Mouse (Mus musculus) cerebellum, adult (tissue): ENCODE measurements at regions not wholly inside any gene's neighbourhood (a gene's known extent, or its start where the extent isn't known, plus 50 kb on each side); places are given as distances from the start of the nearest gene placed in this dataset.
"Not testable (repeated sequence)": the region's sequence is repeated elsewhere in the genome, so short reads cannot be mapped to it uniquely, and the experiment has no call there.

Experiments
- ATAC-seq: cut with Nextera tagmentation; 2 replicates; pipeline ENCODE4 v1.9.2; 2017; ENCODE audit warnings: mild to moderate bottlenecking, moderate library complexity, mixed read lengths; ENCODE audit not compliant: insufficient number of reproducible peaks, low FRiP score, low TSS enrichment

GRCm38 (mm10) chr9:9606322-9606721 lies 367.4 kb upstream of the Arhgap42 start:
- ATAC-seq, result no peak

GRCm38 (mm10) chr9:9591263-9591662 lies 352.4 kb upstream of the Arhgap42 start:
- no peak for ATAC-seq

- peak; percentile 88 for ATAC-seq
Measured at GRCm38 (mm10) chr9:9583011-9583605, 344.2 kb upstream of the Arhgap42 start.

DNA sequence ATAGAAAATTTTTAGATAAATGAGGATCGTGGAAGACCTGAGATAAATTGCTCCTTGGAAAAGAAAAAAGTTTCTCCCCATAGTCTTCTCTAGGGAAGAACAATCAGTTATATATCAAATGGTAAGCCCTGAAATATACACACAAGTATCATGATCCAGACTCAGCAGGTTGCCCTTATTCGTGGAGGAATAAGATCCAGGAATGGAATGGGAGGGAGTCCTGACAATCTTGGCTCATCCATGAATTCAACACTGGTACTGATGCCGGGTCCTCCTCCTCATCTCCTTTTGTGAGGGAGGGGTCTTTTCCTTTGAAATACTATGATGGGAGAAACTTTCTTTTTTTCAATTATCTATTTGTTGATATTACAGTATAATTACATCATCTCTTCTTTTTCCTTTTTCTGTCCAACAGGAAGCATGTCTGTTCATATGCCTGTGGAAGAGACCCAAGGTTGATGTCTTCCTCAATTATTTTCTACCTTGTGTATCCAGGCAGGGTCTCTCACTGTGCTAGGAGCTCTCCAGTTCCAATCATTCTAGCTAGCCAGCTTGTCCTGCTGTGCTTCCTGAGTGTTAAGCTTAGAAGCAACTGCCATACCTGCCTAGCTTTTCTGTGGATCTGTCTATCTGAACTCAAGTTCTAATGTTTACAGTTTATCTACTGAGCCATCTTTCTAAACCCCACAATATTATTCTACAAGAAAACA lies 343.6 kb upstream of the Arhgap42 start:
- peak; percentile 51; the same call in 1 of the 2 replicates for ATAC-seq

DNA sequence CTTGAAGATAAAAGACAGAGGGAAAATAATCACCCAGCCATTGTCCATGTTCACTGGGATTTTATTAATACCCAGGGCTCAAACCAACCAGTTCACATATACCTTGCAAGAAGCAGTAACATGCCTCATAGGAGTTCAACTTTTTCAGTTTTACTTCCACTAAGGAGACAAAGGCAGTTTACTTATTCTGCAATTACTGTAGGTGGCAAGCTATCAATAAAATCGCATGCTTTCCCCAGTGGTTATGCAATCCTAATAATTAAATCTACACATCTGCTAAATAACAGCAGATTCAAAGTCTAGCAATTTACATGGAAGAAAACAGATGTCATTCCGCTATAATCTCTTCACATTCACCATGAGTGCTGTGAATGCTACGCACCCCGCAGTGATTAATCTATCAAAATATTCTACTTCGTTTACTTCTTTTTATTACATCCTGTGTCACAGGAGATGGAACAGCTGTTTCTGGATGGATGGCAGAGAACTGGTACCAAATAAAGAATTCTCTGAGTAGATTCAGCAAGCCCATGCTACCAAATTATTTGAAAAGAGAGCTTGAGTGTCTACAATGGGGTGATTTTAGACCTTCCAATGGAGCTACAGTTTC lies 329.2 kb upstream of the Arhgap42 start:
- ATAC-seq, result no peak

GRCm38 (mm10) chr9:9564551-9564950 lies 325.6 kb upstream of the Arhgap42 start:
- no peak for ATAC-seq

DNA sequence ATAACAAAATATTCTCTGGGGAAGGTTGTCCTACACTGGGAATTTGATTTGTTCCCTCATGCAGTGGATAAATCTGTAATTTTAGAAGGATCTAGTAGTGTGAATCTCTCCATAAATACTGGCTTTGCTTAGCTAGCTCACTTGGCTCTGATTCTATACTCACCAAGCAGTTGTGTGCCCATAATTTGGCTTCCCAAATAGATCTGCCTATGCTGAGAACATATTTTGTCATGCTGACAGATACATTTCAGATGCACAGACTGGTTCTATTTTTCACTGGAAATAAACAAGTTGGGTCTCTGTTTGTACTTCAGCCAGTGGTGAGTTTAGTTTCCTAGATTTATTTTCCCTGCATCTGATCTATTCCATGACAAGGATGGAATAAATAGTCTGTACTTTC lies 309.8 kb upstream of the Arhgap42 start:
- no peak for ATAC-seq

DNA sequence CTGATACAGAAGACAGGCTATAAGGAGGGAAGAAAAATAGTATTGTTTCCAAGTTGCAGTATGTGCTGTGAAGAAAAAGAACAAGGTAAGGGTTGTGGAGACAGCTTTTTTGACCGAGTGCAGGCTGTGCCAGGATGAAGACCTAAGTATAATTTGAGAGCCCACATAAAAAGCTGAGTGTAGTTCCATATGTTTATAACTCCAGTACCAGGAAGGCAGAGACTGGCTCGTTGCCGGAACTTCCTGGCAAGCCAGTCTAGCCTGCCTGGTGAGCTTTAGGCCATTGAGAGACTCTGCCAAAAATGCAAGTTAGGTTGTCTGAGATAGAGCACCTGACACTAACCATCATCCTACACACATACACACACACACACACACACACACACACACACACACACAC lies 308.7 kb upstream of the Arhgap42 start:
- ATAC-seq, result peak; percentile 31; the same call in 1 of the 2 replicates

GRCm38 (mm10) chr9:9547121-9547520 lies 308.2 kb upstream of the Arhgap42 start:
- no peak for ATAC-seq

DNA sequence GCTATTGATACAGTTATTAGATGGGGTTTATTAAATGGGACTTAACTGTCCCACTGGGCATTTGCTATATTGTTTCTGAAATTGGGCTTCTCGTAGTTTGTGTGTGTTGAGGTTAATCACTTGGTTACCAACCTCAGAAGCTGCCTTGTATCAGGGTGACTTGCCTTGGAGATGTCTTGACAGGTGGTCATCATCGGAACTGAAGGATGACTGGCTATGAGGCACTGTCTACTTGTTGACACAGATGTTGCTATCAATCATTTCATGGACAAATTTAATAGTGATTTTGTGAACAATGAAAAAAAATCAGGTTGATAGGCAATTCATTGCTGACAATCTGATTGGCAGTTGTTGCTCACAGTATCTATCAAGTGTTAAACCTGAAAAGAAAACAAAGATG lies 261.4 kb upstream of the Arhgap42 start:
- no peak for ATAC-seq

GRCm38 (mm10) chr9:9493594-9494182 lies 254.8 kb upstream of the Arhgap42 start:
- ATAC-seq, result no peak

GRCm38 (mm10) chr9:9477145-9477544 lies 238.2 kb upstream of the Arhgap42 start:
- ATAC-seq, result no peak

- ATAC-seq, result no peak
Measured at GRCm38 (mm10) chr9:9475009-9475744, 236.3 kb upstream of the Arhgap42 start.

GRCm38 (mm10) chr9:9444213-9444612 lies 205.3 kb upstream of the Arhgap42 start:
- ATAC-seq, result no peak

DNA sequence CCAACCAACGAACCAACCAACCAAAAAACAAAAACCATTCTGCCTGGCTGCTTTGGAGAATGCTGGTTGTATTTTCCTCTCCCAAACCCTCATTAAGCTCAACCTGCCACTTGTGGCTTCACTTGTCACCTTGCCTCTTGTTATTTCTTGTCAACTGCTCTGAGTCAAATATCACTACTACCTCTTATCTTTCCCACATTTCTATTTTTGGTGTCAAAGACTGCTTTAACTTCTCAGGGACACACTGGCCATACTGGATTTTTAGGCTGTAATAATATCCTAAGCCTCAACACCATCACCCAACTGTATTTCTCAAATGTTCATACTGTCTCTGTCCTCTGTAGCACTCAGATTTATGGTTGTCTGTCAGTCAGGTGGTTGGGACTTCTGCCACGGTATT lies 181.4 kb upstream of the Arhgap42 start:
- ATAC-seq, result no peak

DNA sequence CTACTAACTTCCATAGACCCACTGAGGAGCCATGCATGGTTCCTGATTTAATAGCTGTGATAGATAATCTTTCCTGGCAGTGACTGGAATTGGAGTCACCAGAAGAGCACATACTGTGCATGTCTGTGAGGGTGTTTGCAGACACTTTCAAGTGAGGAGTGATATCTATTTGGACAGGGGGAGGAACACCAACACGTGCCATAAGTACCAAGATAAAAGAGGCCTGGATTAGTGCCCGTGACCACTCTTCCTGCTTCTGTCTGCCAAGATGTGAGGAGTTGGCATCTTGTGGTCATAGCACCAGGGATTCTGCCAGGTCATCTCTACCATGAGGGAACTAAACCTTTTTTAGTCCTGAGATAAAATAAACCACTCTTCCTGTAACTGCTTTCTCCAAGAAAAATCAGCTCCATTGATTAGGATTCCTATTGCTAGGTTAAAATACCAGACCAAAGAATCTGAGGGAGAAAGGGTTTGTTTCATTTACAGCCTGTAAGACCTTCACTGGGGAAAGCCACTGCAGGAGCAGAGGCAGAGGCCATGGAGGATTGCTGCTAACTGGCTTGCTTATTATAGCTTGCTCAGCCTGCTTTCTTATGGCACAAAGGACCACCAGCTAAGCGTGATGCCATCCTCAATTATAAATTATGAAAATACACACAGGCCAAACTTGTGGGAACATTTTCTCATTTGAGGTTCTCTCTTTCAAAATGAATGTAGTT lies 173.7 kb upstream of the Arhgap42 start:
- no peak for ATAC-seq

- ATAC-seq, result not testable (repeated sequence)
Measured at GRCm38 (mm10) chr9:9394190-9394589, 155.3 kb upstream of the Arhgap42 start.

DNA sequence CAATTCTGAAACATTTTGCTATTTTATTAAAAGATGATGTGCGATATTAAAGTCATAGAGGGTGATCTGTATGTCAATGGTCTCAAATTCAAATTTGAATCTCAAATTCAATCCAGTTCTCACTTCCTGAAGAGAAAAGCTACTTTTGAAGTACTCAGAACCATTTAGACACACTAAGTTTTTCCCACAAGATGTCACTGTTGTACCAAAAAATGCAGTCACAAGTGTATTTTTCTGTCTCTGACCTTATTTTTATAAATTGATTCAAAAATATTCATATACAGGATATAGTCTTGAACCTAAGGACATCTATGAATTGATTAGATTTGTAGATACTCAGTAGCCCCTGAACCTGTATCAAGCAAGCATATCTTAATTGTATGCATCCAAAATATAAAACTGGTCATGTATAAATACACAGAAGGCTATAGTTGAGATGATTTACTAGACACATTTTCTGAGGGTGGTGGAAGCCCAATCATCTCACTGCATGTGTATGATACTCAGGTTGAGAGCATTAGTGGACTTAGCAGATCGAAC lies 137.8 kb upstream of the Arhgap42 start:
- ATAC-seq, result no peak

- no peak for ATAC-seq
Measured at GRCm38 (mm10) chr9:9375304-9375904, 136.5 kb upstream of the Arhgap42 start.
